Mouse (Mus musculus): ENCODE results near the gene Tmem200c. TPM values are rescaled to one million over a fixed set of nuclear protein-coding genes. Genes with fewer than 3 reads are reported as not detected.

Tmem200c gene
- total RNA-seq, 1 experiment from 2014 or later, result not detected

- peak in 1 of 2 experiments; percentile 42; a peak in 2 of 4 replicates for ATAC-seq (replicated peaks in 1 of 2; ENCODE audit: insufficient read depth in 1 of 2, low FRiP score in 2 of 2, low TSS enrichment in 1 of 2, low read depth in 1 of 2, poor library complexity in 2 of 2, severe bottlenecking in 2 of 2)
Observed at GRCm38 (mm10) chr17:68881725-68882524, 55.5 kb downstream of the Tmem200c start.

GRCm38 (mm10) chr17:68883474-68884083 is 57.2 kb downstream of the Tmem200c start:
- ATAC-seq (replicated peaks in 1 of 2; ENCODE audit: insufficient read depth in 1 of 2, low FRiP score in 2 of 2, low TSS enrichment in 1 of 2, low read depth in 1 of 2, poor library complexity in 2 of 2, severe bottlenecking in 2 of 2), result no peak

GRCm38 (mm10) chr17:68890672-68891071 is 64.2 kb downstream of the Tmem200c start:
- ATAC-seq (replicated peaks in 1 of 2; ENCODE audit: insufficient read depth in 1 of 2, low FRiP score in 2 of 2, low TSS enrichment in 1 of 2, low read depth in 1 of 2, poor library complexity in 2 of 2, severe bottlenecking in 2 of 2), result no peak

Other genes with a start within 250 kb of the Tmem200c start
- 21.2 and 37.6 TPM in 2 replicates for gene Epb41l3, start 249.1 kb downstream of the Tmem200c start, total RNA-seq (2017)

Measured in hematopoietic stem cell, adult 5-6 weeks (primary cell).